Mouse (Mus musculus) embryonic facial prominence, embryonic 14.5 days (tissue): ENCODE measurements around the gene Rsph10b. TPM values are rescaled to one million over a fixed set of nuclear protein-coding genes. Genes with fewer than 3 reads are reported as not detected.
A peak's percentile ranks its signal among the peaks of the same experiment; 100 is the strongest.

Source experiments
- ATAC-seq: fragments of 200-750 bp; cut with Nextera tagmentation; 2 replicates; pipeline ENCODE4 v1.8.0; 2017; ENCODE audit warnings: low read depth, moderate number of reproducible peaks, moderate TSS enrichment
- DNase-seq: peaks from one replicate; pipeline ENCODE4 v3.0.0-alpha.2; 2015; ENCODE audit warnings: low spot score
- H3K27ac ChIP-seq: fragments of 300-500 bp; sonication (generic); replicated peaks from 2 replicates; pipeline ENCODE4 v1.5.1; 2014; ENCODE audit warnings: low read depth, mild to moderate bottlenecking, low read length, moderate library complexity
- H3K27me3 ChIP-seq: fragments of 300-500 bp; sonication (generic); replicated peaks from 2 replicates; pipeline ENCODE4 v1.6.1; 2014; ENCODE audit warnings: low read length; ENCODE audit not compliant: control insufficient read depth, insufficient read depth
- H3K36me3 ChIP-seq: fragments of 300-500 bp; sonication (generic); 2 replicates; pipeline ENCODE4 v1.6.1; 2014; ENCODE audit warnings: low read length, mixed read lengths; ENCODE audit not compliant: control insufficient read depth, insufficient read depth
- H3K4me1 ChIP-seq: fragments of 300-500 bp; sonication (generic); 2 replicates; pipeline ENCODE4 v1.6.1; 2014; ENCODE audit warnings: antibody characterized with exemption, low read length; ENCODE audit not compliant: control insufficient read depth, insufficient read depth
- H3K4me2 ChIP-seq: fragments of 300-500 bp; sonication (generic); 2 replicates; pipeline ENCODE4 v1.6.1; 2014; ENCODE audit warnings: low read depth, mild to moderate bottlenecking, low read length, moderate library complexity, mixed read lengths
- H3K4me3 ChIP-seq: fragments of 300-500 bp; sonication (generic); 2 replicates; pipeline ENCODE4 v1.5.1; 2014; ENCODE audit warnings: low read depth, mild to moderate bottlenecking, low read length
- H3K9ac ChIP-seq: fragments of 300-500 bp; sonication (generic); 2 replicates; pipeline ENCODE4 v1.6.1; 2014; ENCODE audit warnings: low read depth, mild to moderate bottlenecking, low read length, moderate library complexity, mixed read lengths
- H3K9me3 ChIP-seq: fragments of 300-500 bp; sonication (generic); 2 replicates; pipeline ENCODE4 v1.6.1; 2016; ENCODE audit warnings: low read length; ENCODE audit not compliant: control insufficient read depth
- WGBS: fragments of 180-500 bp; shearing (Covaris S2); extraction: QIAGEN DNeasy Blood & Tissue Kit; methylation state at CpG from one replicate; pipeline ENCODE4 v1.1.7; 2014; 5-methylcytosine and 5-hydroxymethylcytosine counted together
- polyA plus RNA-seq: library from polyadenylated mRNA; unstranded; fragments of >200 nt; fragmentation: Nextera tagmentation; extraction: Ambion mirVana; gene quantifications from 2 replicates; pipeline ENCODE4 v1.2.1, GENCODE M21; 2014

Rsph10b gene
- 3.3 and 4.7 TPM in 2 replicates for polyA plus RNA-seq

DNA sequence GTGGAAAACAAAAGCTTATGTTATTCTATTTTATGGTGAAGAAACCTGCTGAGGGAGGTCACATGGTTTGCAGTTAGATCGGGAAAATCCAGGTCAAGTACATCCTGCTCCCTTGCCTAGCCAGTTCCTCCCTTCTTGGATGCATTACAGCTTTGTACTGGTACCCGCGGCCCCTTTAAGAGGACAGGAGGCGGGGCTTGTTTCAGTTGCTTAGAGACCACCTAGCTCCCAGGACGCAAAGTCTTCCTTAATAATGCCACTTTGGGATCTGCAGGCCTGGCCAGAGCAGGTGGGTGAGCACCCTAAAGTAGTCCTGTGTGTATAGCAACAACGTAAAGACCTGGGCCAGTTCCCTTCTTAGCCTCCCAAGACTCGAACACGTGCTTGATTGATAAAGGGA is at the start of gene Rsph10b:
TSS of gene Rsph10b (plus strand) at position 205 of the 400 bp plus-strand sequence.
- H3K4me3 ChIP-seq: no peak within 1 kb of the TSS
- H3K36me3 ChIP-seq: peaks cover 42% of the 10 kb centered on the region
- no peaks in the 10 kb centered on the region for H3K4me1 ChIP-seq
- H3K9me3 ChIP-seq: no peaks in the 10 kb centered on the region
- ATAC-seq (no peak), DNase-seq (peak; percentile 13)
- H3K4me2 ChIP-seq: no peak within 1 kb of the TSS; the same call in 1 of the 2 replicates
- H3K27ac ChIP-seq: no peak within 1 kb of the TSS
- H3K27me3 ChIP-seq: no peaks in the 10 kb centered on the region
- WGBS: 21% methylated on average over 8 of the region's 8 CpGs
- no peak within 1 kb of the TSS for H3K9ac ChIP-seq

DNA sequence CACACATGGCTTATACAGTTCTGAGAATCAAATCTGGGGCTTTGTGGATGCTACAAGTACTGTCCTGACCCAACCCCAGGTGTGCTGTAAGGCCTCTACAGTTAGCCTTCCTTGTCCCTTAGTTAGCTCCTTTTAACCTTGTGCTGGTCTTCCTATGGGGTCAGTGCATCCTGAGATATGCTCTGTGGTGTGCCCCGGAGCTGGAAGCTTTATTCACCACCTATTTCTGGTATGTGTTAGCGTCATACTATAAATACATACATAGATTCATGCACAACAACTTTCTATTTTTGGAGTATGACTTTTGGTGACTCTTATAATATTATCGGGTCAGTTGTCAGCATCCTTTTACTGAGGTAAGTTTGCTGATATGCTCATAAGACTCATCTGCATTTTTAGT is 47.6 kb upstream of the Rsph10b start:
- H3K27ac ChIP-seq: no peak overlapping the region
- no peaks in the 10 kb centered on the region for H3K27me3 ChIP-seq
- no peak overlapping the region for H3K4me3 ChIP-seq
- no peak for DNase-seq
- no peak overlapping the region for H3K9ac ChIP-seq
- no peaks in the 10 kb centered on the region for H3K9me3 ChIP-seq
- 98% methylated on average over 3 of the region's 3 CpGs for WGBS
- ATAC-seq: no peak
- H3K4me1 ChIP-seq: no peaks in the 10 kb centered on the region
- H3K4me2 ChIP-seq: no peak overlapping the region
- H3K36me3 ChIP-seq: peaks cover 98% of the 10 kb centered on the region

DNA sequence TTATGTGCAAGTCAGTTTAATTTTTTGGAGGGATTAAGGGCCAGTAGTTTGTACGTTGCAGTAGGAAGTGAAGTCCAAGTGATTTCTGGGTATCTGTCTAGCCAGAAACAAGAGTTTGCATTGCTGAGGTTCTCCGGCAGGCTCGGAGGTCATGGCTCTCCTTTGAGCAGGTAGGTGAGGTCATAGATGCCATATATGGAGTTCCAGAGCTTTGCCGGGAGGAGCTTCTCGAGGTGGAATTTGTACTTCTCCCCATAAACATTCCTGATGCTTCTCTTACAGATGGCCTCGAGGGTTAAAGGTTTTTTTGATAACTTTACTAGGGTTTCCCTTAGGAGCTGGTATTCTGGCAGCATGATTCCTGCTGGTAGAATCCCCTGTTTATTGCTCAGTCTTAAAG is 42.1 kb upstream of the Rsph10b start:
- no peaks in the 10 kb centered on the region for H3K4me1 ChIP-seq
- no peak overlapping the region for H3K27ac ChIP-seq
- ATAC-seq (no peak), DNase-seq (no peak)
- H3K4me2 ChIP-seq: no peak overlapping the region
- no peak overlapping the region for H3K9ac ChIP-seq
- H3K27me3 ChIP-seq: no peaks in the 10 kb centered on the region
- 79% methylated on average over 6 of the region's 6 CpGs for WGBS
- H3K36me3 ChIP-seq: peaks cover 83% of the 10 kb centered on the region
- H3K4me3 ChIP-seq: no peak overlapping the region
- H3K9me3 ChIP-seq: no peaks in the 10 kb centered on the region

DNA sequence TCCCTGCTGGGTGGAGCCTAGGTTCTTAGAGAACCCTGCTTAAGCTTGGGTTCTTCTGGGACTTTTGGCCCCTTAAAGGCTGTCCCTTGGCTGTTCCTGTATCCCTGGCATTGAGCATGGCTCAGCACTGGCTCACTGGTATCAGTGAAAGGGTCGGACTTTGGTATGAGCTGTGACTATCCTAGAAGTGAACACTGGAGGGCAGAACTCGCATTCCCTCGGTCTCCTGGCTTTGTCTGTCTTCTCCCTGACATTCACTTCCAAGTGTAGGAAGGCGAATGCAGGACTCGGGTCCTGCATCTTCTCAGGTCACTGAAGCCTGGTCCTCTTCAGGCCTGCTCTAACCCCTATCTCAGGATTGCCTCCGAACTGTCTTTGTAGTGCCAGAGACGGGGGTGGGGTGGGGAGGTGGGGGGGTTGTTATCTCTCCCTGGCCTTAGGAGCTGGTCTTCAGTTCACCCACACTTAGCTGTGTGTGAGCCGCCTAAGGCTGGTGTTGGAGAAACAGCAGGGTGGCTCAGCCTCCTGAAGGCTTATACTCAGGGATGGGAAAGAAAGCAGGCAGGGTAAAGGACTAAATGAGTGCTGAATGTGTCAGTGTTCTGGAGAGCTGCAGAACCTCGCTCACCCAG is 40.5 kb upstream of the Rsph10b start:
- WGBS: 76% methylated on average over 9 of the region's 9 CpGs
- peaks cover 78% of the 10 kb centered on the region for H3K36me3 ChIP-seq
- no peak overlapping the region for H3K27ac ChIP-seq
- no peak overlapping the region for H3K9ac ChIP-seq
- DNase-seq (no peak), ATAC-seq (no peak)
- H3K27me3 ChIP-seq: no peaks in the 10 kb centered on the region
- H3K9me3 ChIP-seq: no peaks in the 10 kb centered on the region
- no peak overlapping the region for H3K4me2 ChIP-seq
- H3K4me1 ChIP-seq: no peaks in the 10 kb centered on the region
- no peak overlapping the region for H3K4me3 ChIP-seq

DNA sequence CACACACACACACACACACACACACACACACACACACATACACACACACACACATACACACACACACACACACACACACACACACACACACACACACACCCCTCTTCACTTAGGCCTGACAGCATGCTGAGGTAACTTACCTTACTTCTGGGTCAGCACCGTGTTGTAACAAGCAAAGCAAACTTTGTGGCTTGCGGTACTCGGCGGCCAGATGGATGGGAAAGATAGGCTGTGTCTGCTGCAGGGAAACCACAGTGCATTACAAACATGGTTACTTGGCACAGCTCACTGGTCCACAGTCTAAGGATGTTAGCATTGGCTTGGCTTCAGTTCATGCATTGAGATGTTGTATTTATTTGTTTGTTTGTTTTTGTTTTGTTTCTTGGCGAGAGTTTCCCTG is 39.4 kb upstream of the Rsph10b start:
- Histone ChIP-seq H3K27me3 (no peaks in the 10 kb centered on the region), H3K4me1 (no peaks in the 10 kb centered on the region), H3K9me3 (no peaks in the 10 kb centered on the region), H3K36me3 (peaks cover 78% of the 10 kb centered on the region), H3K9ac (no peak overlapping the region), H3K4me2 (no peak overlapping the region), H3K27ac (no peak overlapping the region), H3K4me3 (no peak overlapping the region)
- WGBS: 76% methylated on average over 5 of the region's 5 CpGs
- DNase-seq (peak; percentile 47), ATAC-seq (peak; percentile 53; the same call in 1 of the 2 replicates)

DNA sequence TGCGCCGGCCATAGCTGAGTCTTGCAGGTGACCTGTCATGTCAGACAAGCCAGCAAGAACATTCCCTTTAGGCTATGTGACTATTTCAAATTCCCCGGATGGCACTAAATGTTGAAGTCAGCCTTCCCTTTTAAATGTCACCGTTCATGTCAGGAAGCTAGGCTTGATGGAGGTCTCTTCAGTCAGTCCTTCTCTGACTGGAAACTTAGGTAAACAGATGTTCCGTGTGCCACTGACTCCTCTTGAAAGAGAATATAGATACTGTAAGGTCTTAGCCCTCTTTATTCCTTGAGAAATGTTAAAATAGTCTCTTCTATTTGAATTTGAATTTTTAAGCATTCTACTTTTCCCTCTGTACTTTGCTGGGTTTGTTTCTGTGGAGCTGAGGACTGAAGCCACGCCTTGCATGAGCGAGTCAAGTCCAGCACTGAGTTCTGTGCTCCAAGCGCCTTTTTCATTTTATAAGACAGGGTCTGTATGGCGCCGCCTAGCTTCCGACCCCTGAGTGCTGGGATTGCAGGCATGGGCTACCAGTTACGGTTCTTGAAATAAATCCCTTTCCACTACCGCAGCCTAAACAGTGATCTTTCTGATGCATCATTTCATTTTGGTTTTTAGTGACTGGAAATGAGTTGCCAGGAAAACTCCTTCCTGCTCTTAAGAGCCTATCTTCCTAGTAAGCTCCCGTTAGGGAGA is 35.1 kb upstream of the Rsph10b start, which contains the start of gene Ankrd61:
TSS of gene Ankrd61 (minus strand) at position 51 of the 696 bp plus-strand sequence.
- Histone ChIP-seq H3K4me2 (no peak within 1 kb of the TSS), H3K4me3 (no peak within 1 kb of the TSS), H3K36me3 (peaks cover 73% of the 10 kb centered on the region), H3K9me3 (no peaks in the 10 kb centered on the region), H3K27me3 (no peaks in the 10 kb centered on the region), H3K9ac (no peak within 1 kb of the TSS), H3K4me1 (no peaks in the 10 kb centered on the region), H3K27ac (no peak within 1 kb of the TSS)
- DNase-seq (no peak), ATAC-seq (no peak)
- WGBS: 90% methylated on average over 14 of the region's 14 CpGs

DNA sequence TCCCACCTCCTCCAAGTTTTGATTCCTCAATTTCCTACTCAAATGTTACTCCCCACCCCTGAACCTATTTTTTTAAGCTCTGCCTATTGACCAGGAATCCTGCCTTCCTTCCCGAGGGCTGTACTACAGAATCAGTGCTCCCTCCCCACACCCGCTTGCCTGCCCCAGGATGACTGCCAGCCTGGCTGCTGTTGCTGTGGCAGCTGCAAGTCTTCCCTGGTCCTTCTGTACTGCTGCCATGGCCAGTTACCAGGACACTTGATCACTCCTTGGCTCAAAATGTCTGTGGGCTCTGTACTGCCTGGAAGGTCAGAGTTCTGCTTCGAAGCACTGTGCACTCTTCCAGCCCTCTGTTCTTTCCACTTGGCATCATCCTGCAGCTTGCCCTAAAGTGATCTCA is 30.7 kb upstream of the Rsph10b start:
- H3K27me3 ChIP-seq: no peaks in the 10 kb centered on the region
- 83% methylated on average over 3 of the region's 3 CpGs for whole genome bisulfite sequencing
- H3K9me3 ChIP-seq: no peaks in the 10 kb centered on the region
- DNase-seq (no peak), ATAC-seq (no peak)
- H3K4me2 ChIP-seq: no peak overlapping the region
- H3K4me3 ChIP-seq: no peak overlapping the region
- H3K36me3 ChIP-seq: peaks cover 83% of the 10 kb centered on the region
- H3K9ac ChIP-seq: no peak overlapping the region
- no peaks in the 10 kb centered on the region for H3K4me1 ChIP-seq
- H3K27ac ChIP-seq: no peak overlapping the region

DNA sequence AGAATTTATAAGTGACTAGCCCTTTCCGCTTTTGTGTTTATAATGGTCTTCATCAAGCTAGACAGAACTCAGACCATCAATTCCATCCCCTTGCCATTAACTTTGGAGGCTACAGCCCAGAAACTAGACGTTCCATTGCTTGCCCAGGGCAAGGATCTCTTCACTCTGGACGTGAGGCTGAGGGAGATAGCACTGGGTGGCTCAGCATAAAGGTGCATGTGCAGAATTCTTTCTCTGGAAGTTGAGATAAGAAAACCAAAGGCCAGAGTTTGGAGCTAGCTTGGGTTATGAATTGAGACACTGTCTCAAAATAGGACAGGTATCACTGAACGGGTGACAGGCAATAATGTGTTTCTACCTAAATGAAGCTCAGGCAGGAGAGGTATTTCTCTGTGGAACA is 29.0 kb upstream of the Rsph10b start:
- no peak for ATAC-seq
- DNase-seq: no peak
- no peak overlapping the region for H3K4me2 ChIP-seq
- no peak overlapping the region for H3K9ac ChIP-seq
- peaks cover 7% of the 10 kb centered on the region; the same call in 1 of the 2 replicates for H3K4me1 ChIP-seq
- WGBS: 90% methylated on average over 4 of the region's 4 CpGs
- H3K36me3 ChIP-seq: peaks cover 71% of the 10 kb centered on the region
- H3K27me3 ChIP-seq: no peaks in the 10 kb centered on the region
- H3K4me3 ChIP-seq: no peak overlapping the region
- no peak overlapping the region for H3K27ac ChIP-seq
- H3K9me3 ChIP-seq: no peaks in the 10 kb centered on the region
